Mouse (Mus musculus) embryonic facial prominence, embryonic 12.5 days (tissue): Measurements from ENCODE around the gene Ttc25. TPM values are rescaled to one million over a fixed set of nuclear protein-coding genes. Genes with fewer than 3 reads are reported as not detected.
"Not testable (repeated sequence)": the region's sequence is repeated elsewhere in the genome, so short reads cannot be mapped to it uniquely, and the experiment has no call there.

Experiments
- ATAC-seq: fragments of 200-750 bp; cut with Nextera tagmentation; 2 replicates; pipeline ENCODE4 v1.8.0; 2017; ENCODE audit not compliant: insufficient number of reproducible peaks, insufficient read depth, low FRiP score, low TSS enrichment
- H3K27ac ChIP-seq: fragments of 300-500 bp; sonication (generic); 2 replicates; pipeline ENCODE4 v1.5.1; 2016; ENCODE audit warnings: mild to moderate bottlenecking
- H3K27me3 ChIP-seq: fragments of 300-500 bp; sonication (generic); 2 replicates; pipeline ENCODE4 v1.6.1; 2016; ENCODE audit warnings: mild to moderate bottlenecking, moderate library complexity
- H3K36me3 ChIP-seq: fragments of 300-500 bp; sonication (generic); 2 replicates; pipeline ENCODE4 v1.6.1; 2016; ENCODE audit warnings: mild to moderate bottlenecking
- H3K4me1 ChIP-seq: fragments of 300-500 bp; sonication (generic); 2 replicates; pipeline ENCODE4 v1.6.1; 2016
- H3K4me2 ChIP-seq: fragments of 300-500 bp; sonication (generic); replicated peaks from 2 replicates; pipeline ENCODE4 v1.6.1; 2016; ENCODE audit warnings: mild to moderate bottlenecking, moderate library complexity
- H3K4me3 ChIP-seq: fragments of 300-500 bp; sonication (generic); 2 replicates; pipeline ENCODE4 v1.5.1; 2016; ENCODE audit warnings: mild to moderate bottlenecking
- H3K9ac ChIP-seq: fragments of 300-500 bp; sonication (generic); 2 replicates; pipeline ENCODE4 v1.6.1; 2016; ENCODE audit warnings: mild to moderate bottlenecking, moderate library complexity
- H3K9me3 ChIP-seq: fragments of 300-500 bp; sonication (generic); 2 replicates; pipeline ENCODE4 v1.6.1; 2016; ENCODE audit warnings: mild to moderate bottlenecking, moderate library complexity
- WGBS: fragments of 180-500 bp; shearing (Covaris S2); methylation state at CpG from one replicate; pipeline ENCODE4 v1.1.7; 2016; 5-methylcytosine and 5-hydroxymethylcytosine counted together
- polyA plus RNA-seq: library from polyadenylated mRNA; unstranded; fragments of >200 nt; fragmentation: Nextera tagmentation; extraction: Ambion mirVana; gene quantifications from 2 replicates; pipeline ENCODE4 v1.2.1, GENCODE M21; 2016

Ttc25 gene
- polyA plus RNA-seq, 1 experiment from 2014 or later, result 0.73 TPM

DNA sequence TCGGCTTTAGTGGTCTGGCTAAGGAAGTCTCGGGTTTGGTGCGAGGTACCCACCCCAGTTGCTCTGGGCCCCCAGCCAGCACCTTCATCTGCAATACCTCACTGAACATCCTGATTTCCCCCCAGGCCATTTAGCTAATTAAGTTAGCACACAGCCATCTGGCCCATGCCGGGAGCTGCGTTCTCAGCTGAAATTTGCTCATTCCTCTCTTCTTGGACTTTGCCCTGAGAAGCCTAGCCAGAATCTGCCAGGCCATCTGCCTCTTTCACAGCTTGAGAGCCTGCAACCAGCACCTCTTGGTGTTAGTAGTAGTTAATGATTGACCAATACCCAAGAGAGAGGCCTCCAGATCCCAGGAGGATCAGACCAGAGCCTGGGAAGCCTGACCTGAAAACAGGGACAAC lies 27.2 kb upstream of the Ttc25 start:
- Histone ChIP-seq H3K4me2 (no peak overlapping the region), H3K27ac (no peak overlapping the region), H3K9ac (no peak overlapping the region), H3K27me3 (no peaks in the 10 kb centered on the region), H3K4me1 (no peaks in the 10 kb centered on the region), H3K36me3 (peaks cover 97% of the 10 kb centered on the region), H3K4me3 (no peak overlapping the region), H3K9me3 (no peaks in the 10 kb centered on the region)
- no peak for ATAC-seq
- 81% methylated on average over 5 of the region's 5 CpGs for WGBS

DNA sequence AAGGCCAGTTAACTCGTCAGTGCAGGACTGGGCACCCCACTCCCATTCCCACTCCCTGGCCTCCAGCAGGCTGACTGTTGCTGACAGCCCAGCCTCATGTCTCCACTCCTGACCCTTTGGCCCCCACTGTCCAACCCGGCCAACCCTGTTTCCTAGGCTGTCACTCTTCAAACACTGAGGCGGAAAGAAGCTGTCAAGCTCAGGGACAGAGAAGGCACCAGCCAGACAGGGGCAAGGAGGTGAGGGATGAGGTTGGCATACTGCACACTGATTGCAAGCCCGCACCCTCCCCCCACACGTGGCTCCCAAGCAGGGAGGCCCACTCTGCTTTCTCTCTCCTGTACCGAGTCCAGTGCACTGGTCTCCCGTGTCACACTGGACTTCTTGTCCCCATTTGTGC lies 26.2 kb upstream of the Ttc25 start:
- 80% methylated on average over 7 of the region's 7 CpGs for WGBS
- H3K27ac ChIP-seq, result no peak overlapping the region
- H3K9me3 ChIP-seq, result no peaks in the 10 kb centered on the region
- ATAC-seq, result no peak
- peaks cover 97% of the 10 kb centered on the region for H3K36me3 ChIP-seq
- H3K9ac ChIP-seq, result no peak overlapping the region
- no peaks in the 10 kb centered on the region for H3K27me3 ChIP-seq
- no peak overlapping the region for H3K4me3 ChIP-seq
- H3K4me1 ChIP-seq, result 0 out of 2 replicates have a peak, but pooled peaks cover 2% of the 10 kb centered on the region
- no peak overlapping the region for H3K4me2 ChIP-seq

DNA sequence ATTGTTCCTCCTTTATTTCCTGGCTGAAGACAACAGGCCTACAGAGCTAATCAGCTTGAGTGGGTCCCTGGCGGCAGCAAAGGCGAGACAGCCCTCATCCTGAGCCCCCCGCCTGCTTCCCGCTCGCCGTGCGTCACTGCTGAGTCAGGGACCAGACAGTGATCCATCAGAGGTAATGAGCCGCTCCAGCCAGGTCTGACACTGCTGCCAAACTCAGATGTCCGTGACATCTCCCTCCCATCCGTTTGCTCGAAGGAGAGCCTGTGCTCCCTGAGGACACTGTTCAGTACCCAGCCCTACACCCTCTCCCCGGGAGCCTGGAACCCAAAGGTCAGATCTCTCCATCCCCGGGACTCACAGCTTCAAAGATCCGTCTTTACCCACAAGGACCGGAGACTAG lies 24.6 kb upstream of the Ttc25 start:
- peaks cover 84% of the 10 kb centered on the region for H3K36me3 ChIP-seq
- peaks cover 19% of the 10 kb centered on the region for H3K4me1 ChIP-seq
- no peak overlapping the region for H3K27ac ChIP-seq
- WGBS, result 85% methylated on average over 15 of the region's 15 CpGs
- no peak overlapping the region for H3K9ac ChIP-seq
- no peaks in the 10 kb centered on the region for H3K9me3 ChIP-seq
- no peak overlapping the region for H3K4me3 ChIP-seq
- H3K27me3 ChIP-seq, result no peaks in the 10 kb centered on the region
- no peak overlapping the region for H3K4me2 ChIP-seq
- no peak for ATAC-seq

DNA sequence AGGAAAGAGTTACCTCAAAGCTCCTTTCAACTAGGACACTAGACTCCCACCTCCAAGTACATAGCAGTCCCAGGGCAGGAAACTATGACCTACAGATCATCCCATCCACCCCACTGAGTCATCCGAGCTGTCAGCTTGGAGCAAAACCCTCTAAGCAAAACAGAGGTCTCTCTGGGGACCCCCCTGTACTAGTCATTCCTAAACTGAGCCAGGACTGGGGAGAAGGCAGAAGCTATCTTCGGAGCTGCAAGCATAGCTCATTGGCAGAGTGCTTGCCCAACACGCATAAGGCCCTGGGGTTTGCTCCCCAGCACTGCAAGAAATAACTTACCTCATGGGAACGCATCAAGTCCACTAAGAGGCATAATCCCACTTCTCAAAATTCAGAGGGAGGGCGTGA lies 21.0 kb upstream of the Ttc25 start:
- H3K27ac ChIP-seq, result no peak overlapping the region
- no peak overlapping the region for H3K4me3 ChIP-seq
- peaks cover 51% of the 10 kb centered on the region for H3K36me3 ChIP-seq
- no peak for ATAC-seq
- no peaks in the 10 kb centered on the region for H3K9me3 ChIP-seq
- H3K9ac ChIP-seq, result no peak overlapping the region
- peak overlapping the region; percentile 92; the same call in 1 of the 2 replicates for H3K4me2 ChIP-seq
- no peaks in the 10 kb centered on the region for H3K27me3 ChIP-seq
- WGBS, result 81% methylated on average over 5 of the region's 5 CpGs
- H3K4me1 ChIP-seq, result peaks cover 34% of the 10 kb centered on the region

DNA sequence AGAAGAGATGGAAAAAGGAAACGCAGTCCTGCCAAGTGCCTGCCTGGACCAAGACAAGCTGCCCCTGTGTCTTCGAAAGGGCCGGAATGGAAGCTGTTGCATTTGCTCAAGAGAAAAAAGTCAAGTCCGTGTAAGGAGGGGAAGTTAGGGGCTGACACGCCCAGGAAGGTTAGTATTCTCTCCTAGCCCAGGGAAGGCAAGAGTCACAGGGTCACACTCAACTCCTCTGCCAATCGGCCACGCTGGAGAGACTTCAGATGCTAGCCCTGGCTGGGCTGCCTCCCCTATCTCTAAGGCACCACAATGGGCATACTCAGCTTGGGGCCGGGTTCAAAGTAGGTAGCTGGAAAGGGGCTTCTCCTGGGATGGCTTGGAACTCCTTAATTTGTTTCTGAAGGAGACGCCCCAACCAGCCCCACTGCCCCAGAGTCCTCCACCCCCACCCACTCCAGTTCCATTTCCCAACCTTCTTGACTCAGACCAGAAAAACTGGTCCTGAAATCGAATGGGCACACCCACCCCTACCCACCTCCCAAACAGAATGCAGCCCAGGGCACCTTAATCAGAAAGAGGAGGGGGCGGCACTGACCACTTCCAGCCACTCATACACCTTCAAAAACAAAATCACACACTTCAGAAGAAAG lies 20.3 kb upstream of the Ttc25 start:
- WGBS, result 43% methylated on average over 11 of the region's 11 CpGs
- Histone ChIP-seq H3K4me2 (peak overlapping the region; percentile 92), H3K9me3 (no peaks in the 10 kb centered on the region), H3K9ac (peak overlapping the region; percentile 84; the same call in 1 of the 2 replicates), H3K27me3 (no peaks in the 10 kb centered on the region), H3K36me3 (peaks cover 44% of the 10 kb centered on the region), H3K27ac (no peak overlapping the region), H3K4me1 (peaks cover 34% of the 10 kb centered on the region), H3K4me3 (peak overlapping the region; percentile 78; the same call in 1 of the 2 replicates)
- ATAC-seq, result no peak

DNA sequence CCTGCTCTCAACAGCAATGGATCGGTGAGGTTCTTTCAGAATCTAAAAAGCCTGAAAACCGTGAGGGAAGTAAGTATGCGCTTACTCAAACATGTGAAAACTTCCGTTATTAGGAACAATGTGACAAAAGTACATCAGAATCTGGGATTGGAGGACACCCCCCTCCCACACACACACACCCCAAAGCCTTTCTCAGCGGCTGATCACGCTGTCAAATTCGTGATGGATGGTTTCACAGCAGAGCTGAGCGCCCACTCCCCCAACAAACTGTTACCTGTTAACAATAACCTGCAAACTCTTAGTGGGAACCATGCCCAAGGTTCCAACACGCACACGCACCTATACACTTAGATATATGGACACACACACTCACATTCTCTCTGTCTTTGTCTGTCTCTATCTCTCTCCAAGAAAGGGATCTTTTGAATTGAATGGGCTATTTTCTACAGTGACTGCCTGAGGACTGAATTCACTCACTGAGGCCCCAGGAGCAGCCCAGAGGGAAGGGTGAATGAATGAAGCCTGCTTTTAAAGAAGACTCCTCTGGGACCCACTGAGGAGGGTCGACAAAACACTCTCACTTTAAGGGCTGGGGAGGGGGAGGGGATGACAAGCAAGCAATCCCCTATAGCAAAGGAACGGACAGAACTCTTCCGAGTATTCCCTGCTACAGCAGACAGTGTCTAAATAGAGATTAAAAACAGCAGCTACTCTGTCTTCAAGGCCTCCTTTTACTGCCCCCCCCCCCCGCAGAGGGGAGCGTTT lies 19.2 kb upstream of the Ttc25 start:
- Histone ChIP-seq H3K4me1 (peaks cover 34% of the 10 kb centered on the region), H3K27ac (no peak overlapping the region), H3K9me3 (no peaks in the 10 kb centered on the region), H3K4me2 (peak overlapping the region; percentile 92), H3K36me3 (peaks cover 32% of the 10 kb centered on the region), H3K4me3 (peak overlapping the region; percentile 78), H3K9ac (peak overlapping the region; percentile 84), H3K27me3 (no peaks in the 10 kb centered on the region)
- ATAC-seq, result no peak
- WGBS, result 10% methylated on average over 15 of the region's 15 CpGs

DNA sequence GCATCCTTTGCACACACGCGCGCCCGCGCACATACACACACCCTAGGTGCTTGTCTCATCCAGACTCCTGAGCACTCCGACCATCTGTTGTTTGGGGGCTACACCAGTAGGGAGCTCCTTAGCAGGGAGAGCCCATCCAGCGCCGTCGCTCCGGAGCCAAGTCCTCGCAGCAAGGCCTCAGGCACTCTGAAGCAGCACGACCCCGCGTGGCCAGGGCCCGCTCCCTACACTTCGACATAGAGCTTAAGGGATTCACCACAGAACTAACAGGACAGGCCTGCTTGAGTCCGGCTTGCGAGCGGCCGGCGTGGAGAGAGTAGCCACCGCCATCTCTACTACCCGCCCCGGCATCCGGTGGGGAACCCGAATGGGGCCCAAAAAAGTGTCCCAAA lies 18.3 kb upstream of the Ttc25 start:
- peak overlapping the region; percentile 91 for H3K27ac ChIP-seq
- peak overlapping the region; percentile 92 for H3K4me2 ChIP-seq
- H3K4me3 ChIP-seq, result peak overlapping the region; percentile 78
- H3K36me3 ChIP-seq, result peaks cover 24% of the 10 kb centered on the region
- no peaks in the 10 kb centered on the region for H3K27me3 ChIP-seq
- ATAC-seq, result peak; percentile 32
- H3K4me1 ChIP-seq, result peaks cover 34% of the 10 kb centered on the region
- H3K9ac ChIP-seq, result peak overlapping the region; percentile 84
- WGBS, result under 1% methylated on average over 26 of the region's 26 CpGs
- H3K9me3 ChIP-seq, result no peaks in the 10 kb centered on the region

DNA sequence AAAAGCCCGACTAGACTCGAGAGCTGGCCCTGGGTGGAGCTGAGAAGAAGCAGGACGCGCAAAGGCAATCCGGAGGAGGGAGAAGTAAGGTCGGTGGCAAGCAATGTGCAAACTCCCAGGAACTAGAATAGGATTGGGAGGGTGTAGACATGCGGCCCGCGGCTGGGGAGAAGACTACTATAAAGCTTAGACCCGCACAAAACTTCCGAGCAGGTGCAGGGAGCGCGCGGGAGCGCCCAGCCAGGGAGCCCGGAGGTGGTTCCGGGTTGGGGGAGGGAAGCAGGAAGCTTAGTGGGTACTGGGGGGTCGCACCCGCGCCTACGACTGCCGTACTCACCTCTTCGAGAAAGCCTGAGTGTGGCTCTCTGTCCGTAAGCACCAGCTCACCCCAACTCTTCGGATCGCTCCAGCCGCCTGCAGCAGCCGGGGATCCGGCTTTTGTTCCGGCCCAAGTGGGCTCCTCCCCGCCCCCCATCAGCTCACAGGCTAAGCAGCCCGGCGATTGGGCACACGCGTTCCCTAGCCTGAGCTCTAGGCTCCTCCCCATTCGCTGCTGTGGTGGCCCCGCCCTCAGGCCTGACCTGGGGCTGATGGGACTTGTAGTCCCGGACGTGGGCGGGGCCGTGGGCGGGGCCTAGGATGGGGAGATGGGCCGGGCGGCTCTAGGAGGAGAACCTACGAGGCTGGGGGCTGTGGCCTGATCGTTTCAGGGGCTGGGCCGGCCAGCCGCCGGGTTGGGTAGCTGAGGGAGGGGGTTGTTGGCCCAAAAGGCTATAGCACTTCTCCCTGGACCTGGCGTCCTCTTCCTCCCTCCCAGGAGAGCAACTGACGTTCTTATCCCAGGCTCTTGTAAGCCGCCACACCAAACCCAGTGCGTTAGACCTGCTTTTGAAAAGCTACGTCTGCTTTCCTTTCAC lies 17.7 kb upstream of the Ttc25 start, which contains the start of gene Acly:
Gene Acly, minus strand, starts transcription at position 543 of the 917 bp plus-strand sequence.
- under 1% methylated on average over 48 of the region's 54 CpGs for WGBS
- Histone ChIP-seq H3K27me3 (no peaks in the 10 kb centered on the region), H3K9ac (peak within 1 kb of the TSS; percentile 84), H3K4me2 (peak within 1 kb of the TSS; percentile 92), H3K27ac (peak within 1 kb of the TSS; percentile 91), H3K9me3 (no peaks in the 10 kb centered on the region), H3K4me3 (peak within 1 kb of the TSS; percentile 78), H3K36me3 (peaks cover 17% of the 10 kb centered on the region), H3K4me1 (peaks cover 34% of the 10 kb centered on the region)
- peak; percentile 96 for ATAC-seq

DNA sequence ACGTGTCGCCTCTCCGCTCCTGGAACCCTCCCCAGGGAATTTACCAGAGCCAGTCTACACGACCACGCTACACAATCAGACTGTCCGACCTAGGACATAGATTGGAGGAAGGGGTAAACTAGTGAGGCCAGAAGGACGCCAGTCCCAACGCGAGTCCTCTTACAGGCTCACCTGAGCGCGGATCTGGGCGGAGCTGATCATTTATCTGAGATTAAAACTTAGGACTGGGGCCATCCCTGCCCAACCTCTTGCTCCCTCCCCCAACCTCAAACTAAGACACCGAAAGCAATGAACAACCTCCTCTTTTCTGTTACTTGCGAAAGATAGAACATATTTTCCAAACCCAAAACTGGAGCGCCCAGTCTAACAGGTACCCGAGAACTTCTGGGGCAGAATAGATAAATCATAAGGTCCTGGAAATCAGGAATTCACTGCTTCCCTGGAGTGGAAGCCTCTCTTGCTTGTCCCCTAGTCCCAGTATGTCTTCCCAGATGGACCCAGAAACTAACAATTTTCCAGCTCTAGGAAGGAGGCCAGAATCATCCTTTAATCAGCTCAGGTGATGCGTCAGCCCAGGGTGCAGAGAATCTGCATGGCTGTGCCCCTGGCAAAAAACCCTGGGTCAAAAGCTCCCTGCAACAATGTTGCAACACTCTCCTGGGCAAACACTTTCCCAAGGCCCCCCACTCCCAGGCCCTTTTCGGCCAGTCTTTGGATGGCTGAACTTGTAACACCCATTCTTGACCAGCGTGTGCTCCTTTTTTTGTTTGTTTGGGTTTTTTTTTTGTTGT lies 16.8 kb upstream of the Ttc25 start:
- Histone ChIP-seq H3K4me3 (peak overlapping the region; percentile 78), H3K9me3 (no peaks in the 10 kb centered on the region)
- WGBS, result 21% methylated on average over 19 of the region's 19 CpGs

DNA sequence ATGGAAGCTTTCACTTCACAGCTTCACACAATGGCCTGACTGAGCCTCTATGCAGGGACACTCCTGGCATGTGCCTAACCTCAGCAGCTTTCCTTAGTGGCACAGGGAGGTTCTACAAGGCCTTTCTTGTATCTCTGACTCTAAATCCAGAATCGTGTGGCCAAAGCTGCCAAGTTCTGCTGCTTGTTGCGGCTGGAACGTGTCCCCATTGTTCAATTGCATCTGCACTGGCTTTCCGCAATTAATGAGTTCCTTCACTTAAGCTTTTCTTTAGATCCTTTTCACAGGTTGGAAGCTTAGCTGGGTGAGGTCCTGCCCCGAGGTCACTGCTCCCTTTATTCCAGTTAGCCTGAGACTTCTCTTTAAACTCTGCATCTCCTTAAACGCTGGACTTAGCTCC lies 11.5 kb upstream of the Ttc25 start:
- Histone ChIP-seq H3K4me2 (no peak overlapping the region), H3K27ac (no peak overlapping the region), H3K4me3 (no peak overlapping the region), H3K36me3 (no peaks in the 10 kb centered on the region), H3K9me3 (no peaks in the 10 kb centered on the region), H3K9ac (no peak overlapping the region), H3K27me3 (no peaks in the 10 kb centered on the region), H3K4me1 (no peaks in the 10 kb centered on the region)
- WGBS, result 67% methylated on average over 6 of the region's 6 CpGs
- no peak for ATAC-seq

More for the DNA sequence above, 16.8 kb upstream of the Ttc25 start:
- Histone ChIP-seq H3K36me3 (peaks cover 9% of the 10 kb centered on the region), H3K27me3 (no peaks in the 10 kb centered on the region), H3K4me1 (peaks cover 34% of the 10 kb centered on the region), H3K27ac (peak overlapping the region; percentile 91; the same call in 1 of the 2 replicates), H3K4me2 (peak overlapping the region; percentile 92), H3K9ac (peak overlapping the region; percentile 57)
- ATAC-seq, result peak; percentile 45

DNA sequence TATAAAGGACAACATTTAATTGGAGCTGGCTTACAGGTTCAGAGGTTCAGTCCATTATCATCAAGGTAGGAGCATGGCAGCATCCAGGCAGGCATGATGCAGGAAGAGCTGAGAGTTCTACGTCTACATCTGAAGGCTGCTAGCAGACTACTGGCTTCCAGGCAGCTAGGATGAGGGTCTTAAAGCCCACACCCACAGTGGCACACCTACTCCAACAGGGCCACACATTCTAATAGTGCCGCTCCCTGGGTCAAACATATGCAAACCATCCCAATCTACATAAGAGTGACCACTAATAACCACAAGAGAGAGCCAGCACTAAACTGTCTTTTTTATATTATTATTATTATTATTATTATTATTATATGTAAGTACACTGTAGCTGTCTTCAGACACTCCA lies 11.0 kb upstream of the Ttc25 start:
- H3K4me3 ChIP-seq, H3K9ac ChIP-seq, H3K4me1 ChIP-seq, H3K9me3 ChIP-seq, ATAC-seq, H3K36me3 ChIP-seq, H3K4me2 ChIP-seq, H3K27ac ChIP-seq, H3K27me3 ChIP-seq: not testable (repeated sequence)
- WGBS, result 89% methylated on average over 2 of the region's 2 CpGs
